Mouse (Mus musculus): ENCODE data around the gene Mdc1. TPM values are rescaled to one million over a fixed set of nuclear protein-coding genes. Genes with fewer than 3 reads are reported as not detected.

The Mdc1 gene
- total RNA-seq, 2 experiments from 2014 or later = 12.1 to 16.5 TPM

Small RNAs within 50 kb of the gene (microRNA-seq; reads per million reads assigned to microRNA genes)
- gene Gm28033 = 0.37 to 0.60 reads per million in 2 experiments

Other genes with a start within 250 kb of the Mdc1 start
- gene Sfta2, start 240.0 kb upstream of the Mdc1 start, total RNA-seq (2021) = not detected
- gene Gm9573, start 214.9 kb upstream of the Mdc1 start, total RNA-seq (2021) = not detected
- not detected for gene Mucl3, start 197.8 kb upstream of the Mdc1 start, total RNA-seq (2021)
- 10 to 100 TPM; 33.7 to 42.0 TPM for gene Vars2, start 173.9 kb upstream of the Mdc1 start, total RNA-seq (2021)
- gene Gtf2h4, start 167.8 kb upstream of the Mdc1 start, total RNA-seq (2021) = 10 to 100 TPM; 30.2 to 33.7 TPM
- gene Ddr1, start 136.9 kb upstream of the Mdc1 start, total RNA-seq (2021) = 10 to 100 TPM; 78.5 to 82.0 TPM
- 1 to 10 TPM; 3.2 to 5.1 TPM for gene Ier3, start 19.8 kb upstream of the Mdc1 start, total RNA-seq (2021)
- gene Flot1, start 18.3 kb upstream of the Mdc1 start, total RNA-seq (2021) = 100 to 1,000 TPM; 122 to 132 TPM
- gene Tubb5, start 3.2 kb upstream of the Mdc1 start, total RNA-seq (2021) = 100 to 1,000 TPM; 381 to 413 TPM
- 1 to 10 TPM; 2.1 to 3.5 TPM for gene Nrm, start 19.8 kb downstream of the Mdc1 start, total RNA-seq (2021)
- gene Ppp1r18, start 24.1 kb downstream of the Mdc1 start, total RNA-seq (2021) = 10 to 100 TPM in 1 of 2 experiments, 1 to 10 TPM in 1; 9.5 to 10.5 TPM
- gene Dhx16, start 38.3 kb downstream of the Mdc1 start, total RNA-seq (2021) = 10 to 100 TPM; 25.5 to 29.9 TPM
- gene 2310061I04Rik, start 55.9 kb downstream of the Mdc1 start, total RNA-seq (2021) = 10 to 100 TPM; 59.1 to 65.6 TPM
- 10 to 100 TPM; 61.1 to 75.3 TPM for gene Atat1, start 68.6 kb downstream of the Mdc1 start, total RNA-seq (2021)
- gene Mrps18b, start 74.9 kb downstream of the Mdc1 start, total RNA-seq (2021) = 10 to 100 TPM; 34.4 to 35.9 TPM
- gene Ppp1r10, start 74.9 kb downstream of the Mdc1 start, total RNA-seq (2021) = 10 to 100 TPM; 69.9 to 81.9 TPM
- 10 to 100 TPM; 70.3 to 80.6 TPM for gene Abcf1, start 128.2 kb downstream of the Mdc1 start, total RNA-seq (2021)
- 100 to 1,000 TPM; 143 to 153 TPM for gene Gnl1, start 138.3 kb downstream of the Mdc1 start, total RNA-seq (2021)
- gene Prr3, start 138.7 kb downstream of the Mdc1 start, total RNA-seq (2021) = 10 to 100 TPM; 40.2 to 53.1 TPM
- 1 to 10 TPM; 1.4 to 1.7 TPM for gene H2-T24, start 179.0 kb downstream of the Mdc1 start, total RNA-seq (2021)
- gene H2-T23, start 191.3 kb downstream of the Mdc1 start, total RNA-seq (2021) = 1 to 10 TPM; 3.9 to 4.8 TPM
- gene H2-T22, start 201.2 kb downstream of the Mdc1 start, total RNA-seq (2021) = 1 to 10 TPM; 6.9 to 8.8 TPM
- gene Gm6034, start 201.4 kb downstream of the Mdc1 start, total RNA-seq (2021) = not detected
- gene Gm11127, start 216.9 kb downstream of the Mdc1 start, total RNA-seq (2021) = 1 to 10 TPM; 1.1 to 1.2 TPM